Comparison of ENCODE assay signal across 13 mouse cellular contexts in the genomic region with DNA sequence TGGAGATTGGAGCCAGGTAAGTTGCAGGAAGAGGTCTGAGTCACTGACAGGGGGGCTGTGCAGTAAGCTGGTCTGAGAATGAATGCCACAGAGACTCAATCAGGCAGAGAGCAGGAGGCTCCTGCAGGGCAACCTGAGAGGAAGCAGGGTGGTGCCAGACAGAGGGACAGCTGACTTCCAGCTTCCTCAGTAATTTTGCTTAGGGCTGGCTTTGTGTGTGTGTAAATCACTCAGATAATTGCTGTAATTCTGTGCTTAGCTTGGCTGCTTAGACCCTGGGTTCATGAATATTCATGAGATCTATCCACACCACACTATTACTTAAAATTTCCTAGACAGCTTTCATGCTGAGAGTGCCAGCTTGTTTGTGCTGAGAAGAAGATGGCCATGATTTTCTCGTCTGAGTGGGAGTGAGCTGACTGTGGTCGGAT.
DNase-seq lines count a peak whose midpoint lies in the region; ATAC-seq and TF ChIP-seq lines count a peak whose summit lies in the region.
"Had no signal": no experiment of that assay in that cellular context is flagged by ENCODE, and none has a peak within 500 bp of the region (broad histone marks: within the 10 kb centered on the region; RNA-seq: fewer than 3 reads in every experiment).

No protein-coding gene starts in this region.

- TF ChIP-seq CTCF in hindbrain, postnatal 0 days (IDR thresholded peaks at IDR 0.05; ENCODE audit: low read depth): no peak

- peaks cover 24% of the 10 kb centered on the region for H3K4me1 ChIP-seq in forebrain, embryonic 15.5 days
- no peaks in the 10 kb centered on the region for H3K4me1 ChIP-seq in hindbrain, postnatal 0 days (ENCODE audit: insufficient read depth, low read length)
- H3K4me1 ChIP-seq: embryonic facial prominence, embryonic 15.5 days; limb, embryonic 13.5 days; lung, embryonic 15.5 days had no signal

- H3K9ac ChIP-seq in forebrain, embryonic 15.5 days (replicated peaks): peak overlapping the region; percentile 24; the same call in 1 of the 2 replicates
- H3K9ac ChIP-seq in hindbrain, postnatal 0 days (replicated peaks; ENCODE audit: low read length): no peak overlapping the region
- H3K9ac ChIP-seq: embryonic facial prominence, embryonic 15.5 days; limb, embryonic 13.5 days; lung, embryonic 15.5 days had no signal

- peak; percentile 97 for ATAC-seq in forebrain, embryonic 15.5 days (replicated peaks)
- ATAC-seq in hindbrain, postnatal 0 days: peak; percentile 49; the same call in 1 of the 2 replicates

- H3K9me3 ChIP-seq in forebrain, embryonic 15.5 days: no peaks in the 10 kb centered on the region
- no peaks in the 10 kb centered on the region for H3K9me3 ChIP-seq in hindbrain, postnatal 0 days (ENCODE audit: low read length)
- H3K9me3 ChIP-seq: embryonic facial prominence, embryonic 15.5 days; limb, embryonic 13.5 days; lung, embryonic 15.5 days had no signal

- H3K4me3 ChIP-seq in forebrain, embryonic 15.5 days: no peak overlapping the region
- no peak overlapping the region for H3K4me3 ChIP-seq in hindbrain, postnatal 0 days (ENCODE audit: low read length)
- H3K4me3 ChIP-seq: embryonic facial prominence, embryonic 15.5 days; layer of hippocampus, adult 2 months; limb, embryonic 13.5 days; lung, embryonic 15.5 days; myocyte had no signal

- intact Hi-C loops in left cerebral cortex, postnatal 14 days (cut with DNase I): no loop called here

- H3K36me3 ChIP-seq in forebrain, embryonic 15.5 days: no peaks in the 10 kb centered on the region
- no peaks in the 10 kb centered on the region for H3K36me3 ChIP-seq in hindbrain, postnatal 0 days (ENCODE audit: insufficient read depth, low read length)
- H3K36me3 ChIP-seq: embryonic facial prominence, embryonic 15.5 days; limb, embryonic 13.5 days; lung, embryonic 15.5 days had no signal

- H3K27me3 ChIP-seq in forebrain, embryonic 15.5 days: no peaks in the 10 kb centered on the region
- H3K27me3 ChIP-seq in hindbrain, postnatal 0 days (ENCODE audit: insufficient read depth, low read length): no peaks in the 10 kb centered on the region
- H3K27me3 ChIP-seq: embryonic facial prominence, embryonic 15.5 days; limb, embryonic 13.5 days; lung, embryonic 15.5 days had no signal

- WGBS in forebrain, embryonic 15.5 days: 7% methylated on average over 2 of the region's 2 CpGs
- WGBS in hindbrain, postnatal 0 days: 21% methylated on average over 2 of the region's 2 CpGs

- H3K27ac ChIP-seq in forebrain, embryonic 15.5 days (replicated peaks): peak overlapping the region; percentile 97
- H3K27ac ChIP-seq in hindbrain, postnatal 0 days: no peak overlapping the region
- H3K27ac ChIP-seq: embryonic facial prominence, embryonic 15.5 days; layer of hippocampus, adult 2 months; limb, embryonic 13.5 days; lung, embryonic 15.5 days had no signal

- peak overlapping the region; percentile 20 for H3K4me2 ChIP-seq in forebrain, embryonic 15.5 days (replicated peaks)
- H3K4me2 ChIP-seq in hindbrain, postnatal 0 days (ENCODE audit: low read depth, low read length): no peak overlapping the region
- H3K4me2 ChIP-seq: embryonic facial prominence, embryonic 15.5 days; limb, embryonic 13.5 days; lung, embryonic 15.5 days had no signal

- DNase-seq in left cerebral cortex, postnatal 14 days (ENCODE audit: low spot score in 2 of 2): peak; percentile 15 to 53
- no peak for DNase-seq in left cerebral cortex, adult 11 months (ENCODE audit: low spot score)
- DNase-seq in hindbrain, postnatal 0 days (ENCODE audit: low spot score): peak; percentile 37
- peak; percentile 32 for DNase-seq in retina, embryonic 14.5 days (ENCODE audit: low spot score)
- DNase-seq in spleen, postnatal 4 days (ENCODE audit: low spot score in 2 of 2): no peak
- DNase-seq in layer of hippocampus, adult 11-12 months (ENCODE audit: low spot score): no peak
- DNase-seq: heart, postnatal 4 days had no signal

Comparison
In these comparisons a context has a peak if more than half of its experiments do, and no peak if none do; other contexts are left out.
1. DNase-seq: peak in left cerebral cortex, postnatal 14 days (2 of 2), hindbrain, postnatal 0 days (single experiment) and retina, embryonic 14.5 days (single experiment); none in left cerebral cortex, adult 11 months (single experiment), spleen, postnatal 4 days (0 of 2) and layer of hippocampus, adult 11-12 months (single experiment).